Mouse (Mus musculus): Measurements from ENCODE around the gene Ralgds. TPM values are rescaled to one million over a fixed set of nuclear protein-coding genes. Genes with fewer than 3 reads are reported as not detected.
A peak's percentile ranks its signal among the peaks of the same experiment; 100 is the strongest.

The Ralgds gene
- polyA plus RNA-seq, 1 experiment from 2014 or later = 24.4 TPM

GRCm38 (mm10) chr2:28591479-28591878, 78.6 kb downstream of the Ralgds start:
- WGBS = 53% methylated on average over 2 of the region's 2 CpGs
- no peaks in the 10 kb centered on the region for H3K36me3 ChIP-seq (ENCODE audit: insufficient read depth, low read length)
- DNase-seq (ENCODE audit: low spot score) = peak; percentile 25
- ATAC-seq = no peak
- H3K27ac ChIP-seq (ENCODE audit: low read length) = no peak overlapping the region
- no peak overlapping the region for H3K9ac ChIP-seq (replicated peaks; ENCODE audit: low read depth)
- no peak overlapping the region for H3K4me3 ChIP-seq (ENCODE audit: low read depth, low read length)
- H3K9me3 ChIP-seq (ENCODE audit: low read length) = no peaks in the 10 kb centered on the region
- TF ChIP-seq EP300 (IDR thresholded peaks at IDR 0.05) = no peak
- no peak for TF ChIP-seq CTCF (IDR thresholded peaks at IDR 0.05)
- no peaks in the 10 kb centered on the region for H3K4me1 ChIP-seq (ENCODE audit: insufficient read depth, low read depth, low read length)
- no peaks in the 10 kb centered on the region for H3K27me3 ChIP-seq (replicated peaks; ENCODE audit: insufficient read depth, low read length)
- H3K4me2 ChIP-seq (replicated peaks; ENCODE audit: low read depth, low read length) = no peak overlapping the region

GRCm38 (mm10) chr2:28592809-28593208, 79.9 kb downstream of the Ralgds start:
- H3K9ac ChIP-seq (replicated peaks; ENCODE audit: low read depth) = no peak overlapping the region
- no peak; the same call in 1 of the 2 replicates for ATAC-seq
- H3K4me2 ChIP-seq (replicated peaks; ENCODE audit: low read depth, low read length) = no peak overlapping the region

GRCm38 (mm10) chr2:28596021-28596420, 83.1 kb downstream of the Ralgds start:
- Histone ChIP-seq H3K4me1 (ENCODE audit: insufficient read depth, low read depth, low read length) (no peaks in the 10 kb centered on the region), H3K27ac (ENCODE audit: low read length) (no peak overlapping the region), H3K4me2 (replicated peaks; ENCODE audit: low read depth, low read length) (no peak overlapping the region), H3K9ac (replicated peaks; ENCODE audit: low read depth) (no peak overlapping the region), H3K36me3 (ENCODE audit: insufficient read depth, low read length) (no peaks in the 10 kb centered on the region), H3K27me3 (replicated peaks; ENCODE audit: insufficient read depth, low read length) (no peaks in the 10 kb centered on the region), H3K4me3 (ENCODE audit: low read depth, low read length) (no peak overlapping the region), H3K9me3 (ENCODE audit: low read length) (no peaks in the 10 kb centered on the region)
- ATAC-seq (no peak), DNase-seq (ENCODE audit: low spot score) (no peak)
- TF ChIP-seq EP300 (IDR thresholded peaks at IDR 0.05) (no peak), CTCF (IDR thresholded peaks at IDR 0.05) (no peak)
- 63% methylated on average over 7 of the region's 7 CpGs for WGBS

More at GRCm38 (mm10) chr2:28592809-28593208, 79.9 kb downstream of the Ralgds start:
- no peaks in the 10 kb centered on the region for H3K36me3 ChIP-seq (ENCODE audit: insufficient read depth, low read length)
- TF ChIP-seq EP300 (IDR thresholded peaks at IDR 0.05) = no peak
- TF ChIP-seq CTCF (IDR thresholded peaks at IDR 0.05) = peak; percentile 91
- DNase-seq (ENCODE audit: low spot score) = peak; percentile 82
- H3K9me3 ChIP-seq (ENCODE audit: low read length) = no peaks in the 10 kb centered on the region
- H3K4me3 ChIP-seq (ENCODE audit: low read depth, low read length) = no peak overlapping the region
- 7% methylated on average over 15 of the region's 15 CpGs for WGBS
- no peak overlapping the region for H3K27ac ChIP-seq (ENCODE audit: low read length)
- H3K27me3 ChIP-seq (replicated peaks; ENCODE audit: insufficient read depth, low read length) = no peaks in the 10 kb centered on the region
- no peaks in the 10 kb centered on the region for H3K4me1 ChIP-seq (ENCODE audit: insufficient read depth, low read depth, low read length)

GRCm38 (mm10) chr2:28596998-28597397, 84.1 kb downstream of the Ralgds start:
- H3K27ac ChIP-seq (ENCODE audit: low read length) = no peak overlapping the region
- no peak for DNase-seq (ENCODE audit: low spot score)

GRCm38 (mm10) chr2:28597733-28598547, 85.0 kb downstream of the Ralgds start:
- H3K27ac ChIP-seq (ENCODE audit: low read length) = no peak overlapping the region
- H3K36me3 ChIP-seq (ENCODE audit: insufficient read depth, low read length) = no peaks in the 10 kb centered on the region
- H3K9me3 ChIP-seq (ENCODE audit: low read length) = no peaks in the 10 kb centered on the region
- no peak overlapping the region for H3K4me2 ChIP-seq (replicated peaks; ENCODE audit: low read depth, low read length)
- no peak overlapping the region for H3K9ac ChIP-seq (replicated peaks; ENCODE audit: low read depth)
- no peak overlapping the region for H3K4me3 ChIP-seq (ENCODE audit: low read depth, low read length)
- DNase-seq (ENCODE audit: low spot score) = no peak
- no peak for ATAC-seq
- no peak for TF ChIP-seq EP300 (IDR thresholded peaks at IDR 0.05)
- TF ChIP-seq CTCF (IDR thresholded peaks at IDR 0.05) = no peak
- 69% methylated on average over 6 of the region's 7 CpGs for WGBS
- no peaks in the 10 kb centered on the region for H3K27me3 ChIP-seq (replicated peaks; ENCODE audit: insufficient read depth, low read length)
- H3K4me1 ChIP-seq (ENCODE audit: insufficient read depth, low read depth, low read length) = no peaks in the 10 kb centered on the region

More at GRCm38 (mm10) chr2:28596998-28597397, 84.1 kb downstream of the Ralgds start:
- no peak overlapping the region for H3K4me3 ChIP-seq (ENCODE audit: low read depth, low read length)
- no peaks in the 10 kb centered on the region for H3K36me3 ChIP-seq (ENCODE audit: insufficient read depth, low read length)
- no peak for ATAC-seq
- no peak for TF ChIP-seq EP300 (IDR thresholded peaks at IDR 0.05)
- peak; percentile 43 for TF ChIP-seq CTCF (IDR thresholded peaks at IDR 0.05)
- no peaks in the 10 kb centered on the region for H3K27me3 ChIP-seq (replicated peaks; ENCODE audit: insufficient read depth, low read length)
- H3K4me2 ChIP-seq (replicated peaks; ENCODE audit: low read depth, low read length) = no peak overlapping the region
- H3K9ac ChIP-seq (replicated peaks; ENCODE audit: low read depth) = no peak overlapping the region
- no peaks in the 10 kb centered on the region for H3K9me3 ChIP-seq (ENCODE audit: low read length)
- no peaks in the 10 kb centered on the region for H3K4me1 ChIP-seq (ENCODE audit: insufficient read depth, low read depth, low read length)
- WGBS = 88% methylated on average over 7 of the region's 7 CpGs

GRCm38 (mm10) chr2:28598692-28599568, 86.0 kb downstream of the Ralgds start:
- no peak overlapping the region for H3K27ac ChIP-seq (ENCODE audit: low read length)
- H3K9ac ChIP-seq (replicated peaks; ENCODE audit: low read depth) = no peak overlapping the region
- no peaks in the 10 kb centered on the region for H3K36me3 ChIP-seq (ENCODE audit: insufficient read depth, low read length)
- DNase-seq (ENCODE audit: low spot score) (no peak), ATAC-seq (no peak)
- no peaks in the 10 kb centered on the region for H3K9me3 ChIP-seq (ENCODE audit: low read length)
- no peaks in the 10 kb centered on the region for H3K27me3 ChIP-seq (replicated peaks; ENCODE audit: insufficient read depth, low read length)
- 46% methylated on average over 12 of the region's 12 CpGs for WGBS
- H3K4me3 ChIP-seq (ENCODE audit: low read depth, low read length) = no peak overlapping the region
- H3K4me1 ChIP-seq (ENCODE audit: insufficient read depth, low read depth, low read length) = no peaks in the 10 kb centered on the region
- TF ChIP-seq CTCF (IDR thresholded peaks at IDR 0.05) = no peak
- TF ChIP-seq EP300 (IDR thresholded peaks at IDR 0.05) = no peak
- H3K4me2 ChIP-seq (replicated peaks; ENCODE audit: low read depth, low read length) = no peak overlapping the region
